Mouse (Mus musculus): ENCODE measurements around the gene 4930435E12Rik. TPM values are rescaled to one million over a fixed set of nuclear protein-coding genes. Genes with fewer than 3 reads are reported as not detected.
A peak's percentile ranks its signal among the peaks of the same experiment; 100 is the strongest.

Gene 4930435E12Rik
- total RNA-seq, 2 experiments from 2014 or later = not detected

DNA sequence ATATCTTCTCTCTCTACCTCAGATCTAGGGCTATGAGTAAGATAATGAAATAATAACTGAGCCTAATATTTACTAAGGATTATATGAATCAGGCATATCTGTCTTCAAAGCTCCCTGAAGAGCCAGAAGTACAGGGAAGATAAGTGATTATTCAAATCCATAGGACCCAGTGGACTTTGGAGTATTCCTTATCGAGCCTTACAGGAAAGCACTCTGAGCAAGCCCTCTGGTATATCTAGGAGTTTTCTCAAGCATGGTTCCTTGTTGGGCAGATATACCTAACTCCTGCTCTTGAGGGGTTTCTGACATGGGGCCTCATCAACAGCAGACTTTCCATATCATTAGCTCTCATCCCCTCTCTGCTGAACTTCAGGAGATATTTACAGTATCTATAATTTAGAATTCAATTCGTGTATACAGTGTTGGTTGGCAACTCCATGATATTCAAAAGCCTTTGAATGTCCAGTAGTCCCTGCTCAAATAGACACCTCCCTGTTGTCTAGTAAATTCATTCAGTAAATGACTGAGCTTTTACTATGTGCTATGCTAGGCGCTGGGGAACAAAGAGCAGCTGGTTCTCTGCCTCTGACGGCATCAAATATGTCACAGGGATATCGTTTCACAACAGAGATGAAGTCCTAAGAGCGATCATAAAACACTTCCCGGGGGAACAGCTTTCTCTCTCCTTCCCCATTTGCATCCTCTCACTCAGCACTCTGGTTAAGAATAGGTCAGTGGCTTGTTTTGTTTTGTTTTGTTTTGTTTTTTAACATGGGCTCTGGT, 53.4 kb downstream of the 4930435E12Rik start:
- DNase-seq (ENCODE audit: extremely low spot score in 1 of 2, low spot score in 2 of 2) = no peak
- intact Hi-C loops (cut with DNase I) = no loop called here

- intact Hi-C loops (cut with DNase I) = no loop called here
- no peak for DNase-seq (ENCODE audit: extremely low spot score in 1 of 2, low spot score in 2 of 2)
Measured at GRCm38 (mm10) chr16:38772906-38773496, 55.5 kb downstream of the 4930435E12Rik start.

GRCm38 (mm10) chr16:38771145-38771544, 57.4 kb downstream of the 4930435E12Rik start:
- no peak for DNase-seq (ENCODE audit: extremely low spot score in 1 of 2, low spot score in 2 of 2)
- intact Hi-C loops (cut with DNase I) = no loop called here

DNA sequence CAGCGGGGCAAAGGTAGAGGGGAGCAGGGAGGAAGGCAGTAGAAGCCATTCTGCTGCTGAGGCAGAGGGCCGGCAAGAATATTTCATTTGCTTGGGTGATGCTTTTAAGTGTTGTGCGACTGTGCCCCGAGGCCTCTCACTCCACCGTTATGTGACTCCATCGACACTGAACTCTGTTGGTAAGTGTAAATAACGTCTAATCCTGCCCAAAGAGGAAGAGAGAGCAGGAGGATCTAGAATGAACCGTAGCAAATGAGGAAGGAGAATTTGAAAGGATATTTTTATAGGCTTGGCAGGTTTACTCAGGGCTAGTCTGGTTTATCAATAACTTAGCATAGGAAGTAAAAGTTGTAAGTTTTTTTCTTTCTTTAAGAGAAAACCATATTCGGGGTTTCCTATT, 59.0 kb downstream of the 4930435E12Rik start:
- DNase-seq (ENCODE audit: extremely low spot score in 1 of 2, low spot score in 2 of 2) = no peak
- intact Hi-C loops (cut with DNase I) = no loop called here

- intact Hi-C loops (cut with DNase I) = no loop called here
- no peak for DNase-seq (ENCODE audit: extremely low spot score in 1 of 2, low spot score in 2 of 2)
Measured at GRCm38 (mm10) chr16:38768386-38768785, 60.2 kb downstream of the 4930435E12Rik start.

DNA sequence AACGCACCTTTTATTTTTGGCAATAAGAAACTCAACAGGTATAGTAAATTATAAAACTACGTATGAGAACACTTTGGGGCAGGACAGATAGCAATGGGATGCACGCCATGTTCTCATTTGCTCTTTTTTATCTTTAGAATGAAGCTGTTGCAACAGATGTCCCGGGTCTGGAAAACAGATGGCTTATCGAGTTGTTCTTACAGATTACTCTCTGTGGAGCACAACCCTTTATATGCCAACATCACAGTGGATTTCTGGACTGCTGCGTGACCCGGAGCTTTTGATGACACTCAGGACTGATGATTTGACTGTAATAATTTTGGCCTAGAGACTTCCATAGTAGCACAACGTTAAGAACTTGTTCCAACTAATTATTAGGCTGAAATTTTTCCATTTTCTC, 60.8 kb downstream of the 4930435E12Rik start:
- DNase-seq (ENCODE audit: extremely low spot score in 1 of 2, low spot score in 2 of 2) = peak in 1 of 2 experiments; percentile 20
- intact Hi-C loops (cut with DNase I) = no loop called here

- intact Hi-C loops (cut with DNase I) = no loop called here
Measured at GRCm38 (mm10) chr16:38766671-38767070, 61.9 kb downstream of the 4930435E12Rik start.

GRCm38 (mm10) chr16:38763508-38763907, 65.0 kb downstream of the 4930435E12Rik start:
- intact Hi-C loops (cut with DNase I) = no loop called here
- DNase-seq (ENCODE audit: extremely low spot score in 1 of 2, low spot score in 2 of 2) = no peak

More at GRCm38 (mm10) chr16:38766671-38767070, 61.9 kb downstream of the 4930435E12Rik start:
- DNase-seq (ENCODE audit: extremely low spot score in 1 of 2, low spot score in 2 of 2) = no peak

GRCm38 (mm10) chr16:38762401-38762800, 66.1 kb downstream of the 4930435E12Rik start:
- no peak for DNase-seq (ENCODE audit: extremely low spot score in 1 of 2, low spot score in 2 of 2)
- intact Hi-C loops (cut with DNase I) = no loop called here

Other genes with a start within 250 kb of the 4930435E12Rik start
- 10 to 100 TPM; 17.7 to 18.9 TPM for gene Arhgap31, start 115.5 kb downstream of the 4930435E12Rik start, total RNA-seq (2021)
- gene B4galt4, start 86.5 kb downstream of the 4930435E12Rik start, total RNA-seq (2021) = 10 to 100 TPM; 19.2 to 22.1 TPM
- under 1 TPM; 0.93 to 0.99 TPM for gene Upk1b, start 28.4 kb downstream of the 4930435E12Rik start, total RNA-seq (2021)
- 10 to 100 TPM; 23.6 to 28.1 TPM for gene Igsf11, start 63.9 kb upstream of the 4930435E12Rik start, total RNA-seq (2021)

Measured in left cerebral cortex, postnatal 10 days (tissue).